Mouse (Mus musculus) urinary bladder, adult 2 months (tissue): ENCODE measurements around the gene Baz2a. TPM values are rescaled to one million over a fixed set of nuclear protein-coding genes. Genes with fewer than 3 reads are reported as not detected.

Source experiments
- DNase-seq: peaks from one replicate; pipeline ENCODE4 v3.0.0; 2022; ENCODE audit warnings: low spot score
- polyA plus RNA-seq: library from polyadenylated mRNA; depleted of rRNA; stranded (reverse); fragments of >200 nt; gene quantifications from 2 replicates; pipeline ENCODE4 v1.2.3, GENCODE M21; 2012; rRNA removed

The Baz2a gene
- polyA plus RNA-seq, 1 experiment, result 29.1 TPM

GRCm38 (mm10) chr10:128175996-128176755 lies 84.8 kb downstream of the Baz2a start:
- DNase-seq, result no peak

DNA sequence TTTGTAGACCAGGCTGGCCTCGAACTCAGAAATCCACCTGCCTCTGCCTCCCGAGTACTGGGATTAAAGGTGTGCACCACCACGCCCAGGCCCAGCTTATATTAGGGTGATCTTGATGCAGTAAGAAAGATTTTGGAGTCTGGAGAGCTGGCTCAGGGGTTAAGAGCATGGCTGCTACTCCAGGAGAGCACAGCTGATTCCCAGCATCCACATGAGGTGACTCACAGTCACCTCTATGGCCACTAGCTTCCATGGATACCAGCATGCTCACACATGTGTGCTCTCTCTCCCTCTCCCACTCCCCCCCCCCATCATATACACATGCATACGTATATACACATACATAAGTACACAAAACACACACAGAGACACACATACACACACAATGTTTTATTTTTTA lies 85.9 kb downstream of the Baz2a start:
- no peak for DNase-seq

Other genes with a start within 250 kb of the Baz2a start
- gene Rdh19, start 241.6 kb upstream of the Baz2a start, polyA plus RNA-seq, result not detected in 2 replicates
- not detected in 2 replicates for gene Rdh16f2, start 225.1 kb upstream of the Baz2a start, polyA plus RNA-seq
- 0.10 TPM in 1 of 2 replicates, not detected in the other for gene Rdh7, start 202.8 kb upstream of the Baz2a start, polyA plus RNA-seq
- 0.07 and 0.24 TPM in 2 replicates for gene Sdr9c7, start 193.1 kb upstream of the Baz2a start, polyA plus RNA-seq
- gene Hsd17b6, start 84.0 kb upstream of the Baz2a start, polyA plus RNA-seq, result 0.10 and 0.21 TPM in 2 replicates
- gene Prim1, start 76.4 kb upstream of the Baz2a start, polyA plus RNA-seq, result 6.5 and 9.6 TPM in 2 replicates
- 331 and 455 TPM in 2 replicates for gene Naca, start 56.0 kb upstream of the Baz2a start, polyA plus RNA-seq
- 72.0 and 90.7 TPM in 2 replicates for gene Ptges3, start 32.6 kb upstream of the Baz2a start, polyA plus RNA-seq
- 1,011 and 1,131 TPM in 2 replicates for gene Atp5b, start 8.3 kb upstream of the Baz2a start, polyA plus RNA-seq
- 88.2 and 97.5 TPM in 2 replicates for gene Rbms2, start 88.7 kb downstream of the Baz2a start, polyA plus RNA-seq
- gene Gls2, start 102.9 kb downstream of the Baz2a start, polyA plus RNA-seq, result 1.5 TPM in 2 replicates
- gene Spryd4, start 120.2 kb downstream of the Baz2a start, polyA plus RNA-seq, result 12.1 and 14.4 TPM in 2 replicates
- not detected in 2 replicates for gene Mip, start 134.3 kb downstream of the Baz2a start, polyA plus RNA-seq
- 6.4 and 6.7 TPM in 2 replicates for gene Timeless, start 140.5 kb downstream of the Baz2a start, polyA plus RNA-seq
- 0.03 TPM in 1 of 2 replicates, not detected in the other for gene Apon, start 162.5 kb downstream of the Baz2a start, polyA plus RNA-seq
- gene Apof, start 177.1 kb downstream of the Baz2a start, polyA plus RNA-seq, result 0.25 TPM in 2 replicates
- 33.0 and 39.1 TPM in 2 replicates for gene Stat2, start 179.0 kb downstream of the Baz2a start, polyA plus RNA-seq
- 0.12 TPM in 1 of 2 replicates, not detected in the other for gene Il23a, start 207.2 kb downstream of the Baz2a start, polyA plus RNA-seq
- gene Pan2, start 211.8 kb downstream of the Baz2a start, polyA plus RNA-seq, result 27.9 and 31.7 TPM in 2 replicates
- gene Cnpy2, start 230.9 kb downstream of the Baz2a start, polyA plus RNA-seq, result 118 and 124 TPM in 2 replicates
- gene Cs, start 246.2 kb downstream of the Baz2a start, polyA plus RNA-seq, result 138 and 150 TPM in 2 replicates